Mouse (Mus musculus) stomach, postnatal 0 days (tissue): ENCODE measurements around the gene Naa38. TPM values are rescaled to one million over a fixed set of nuclear protein-coding genes. Genes with fewer than 3 reads are reported as not detected.
"Not testable (repeated sequence)": the region's sequence is repeated elsewhere in the genome, so short reads cannot be mapped to it uniquely, and the experiment has no call there.

Experiments
- ATAC-seq: fragments of 200-750 bp; cut with Nextera tagmentation; 2 replicates; pipeline ENCODE4 v1.8.0; 2017; ENCODE audit not compliant: low FRiP score, low TSS enrichment
- DNase-seq: peaks from one replicate; pipeline ENCODE4 v3.0.0-alpha.2; 2016; ENCODE audit warnings: low spot score
- H3K27ac ChIP-seq: fragments of 300-500 bp; sonication (generic); replicated peaks from 2 replicates; pipeline ENCODE4 v1.5.1; 2014; ENCODE audit warnings: mild to moderate bottlenecking, control low read depth
- H3K27me3 ChIP-seq: fragments of 300-500 bp; sonication (generic); 2 replicates; pipeline ENCODE4 v1.6.1; 2014; ENCODE audit warnings: low read length; ENCODE audit not compliant: control insufficient read depth, insufficient read depth
- H3K36me3 ChIP-seq: fragments of 300-500 bp; sonication (generic); 2 replicates; pipeline ENCODE4 v1.6.1; 2014; ENCODE audit warnings: low read length, mixed read lengths; ENCODE audit not compliant: control insufficient read depth, insufficient read depth
- H3K4me1 ChIP-seq: fragments of 300-500 bp; sonication (generic); replicated peaks from 2 replicates; pipeline ENCODE4 v1.6.1; 2014; ENCODE audit warnings: antibody characterized with exemption; ENCODE audit not compliant: control insufficient read depth, insufficient read depth
- H3K4me2 ChIP-seq: fragments of 300-500 bp; sonication (generic); replicated peaks from 2 replicates; pipeline ENCODE4 v1.6.1; 2014; ENCODE audit warnings: low read depth, mild to moderate bottlenecking, control low read depth, moderate library complexity
- H3K4me3 ChIP-seq: fragments of 300-500 bp; sonication (generic); 2 replicates; pipeline ENCODE4 v1.5.1; 2014; ENCODE audit warnings: low read depth, low read length, control low read depth
- H3K9ac ChIP-seq: fragments of 300-500 bp; sonication (generic); 2 replicates; pipeline ENCODE4 v1.6.1; 2014; ENCODE audit warnings: mild to moderate bottlenecking, low read length, control low read depth, mixed read lengths
- H3K9me3 ChIP-seq: fragments of 300-500 bp; sonication (generic); 2 replicates; pipeline ENCODE4 v1.6.1; 2016; ENCODE audit warnings: low read length; ENCODE audit not compliant: control insufficient read depth
- CTCF ChIP-seq: IDR thresholded peaks from 2 replicates; pipeline ENCODE4 v1.5.1; 2016; ENCODE audit warnings: antibody characterized with exemption, low read depth, mild to moderate bottlenecking, moderate library complexity
- EP300 ChIP-seq: optimal IDR thresholded peaks from 2 replicates; pipeline ENCODE3; 2016; ENCODE audit warnings: antibody characterized with exemption
- WGBS: fragments of 180-500 bp; shearing (Covaris S2); extraction: QIAGEN DNeasy Blood & Tissue Kit; methylation state at CpG from one replicate; pipeline ENCODE4 v1.1.7; 2014; 5-methylcytosine and 5-hydroxymethylcytosine counted together
- polyA plus RNA-seq: library from polyadenylated mRNA; unstranded; fragments of >200 nt; fragmentation: Nextera tagmentation; extraction: Ambion mirVana; gene quantifications from 2 replicates; pipeline ENCODE4 v1.2.1, GENCODE M21; 2015

The Naa38 gene
- polyA plus RNA-seq, 1 experiment from 2014 or later, result 170 TPM

GRCm38 (mm10) chr11:69389531-69390399, 5.5 kb upstream of the Naa38 start:
- TF ChIP-seq CTCF, result no peak
- no peak for TF ChIP-seq EP300
- WGBS, result 45% methylated on average over 14 of the region's 14 CpGs
- no peaks in the 10 kb centered on the region for H3K9me3 ChIP-seq
- H3K27ac ChIP-seq, result no peak overlapping the region
- peak; percentile 19 for ATAC-seq
- H3K9ac ChIP-seq, result no peak overlapping the region
- 0 out of 2 replicates have a peak, but pooled peaks cover 3% of the 10 kb centered on the region for H3K4me1 ChIP-seq
- no peak overlapping the region for H3K4me3 ChIP-seq
- no peak overlapping the region; the same call in 1 of the 2 replicates for H3K4me2 ChIP-seq
- H3K27me3 ChIP-seq, result no peaks in the 10 kb centered on the region
- no peaks in the 10 kb centered on the region for H3K36me3 ChIP-seq
- peak; percentile 33 for DNase-seq

- ATAC-seq (peak; percentile 19; the same call in 1 of the 2 replicates), DNase-seq (peak; percentile 64)
- Histone ChIP-seq H3K4me2 (no peak overlapping the region; the same call in 1 of the 2 replicates), H3K27me3 (no peaks in the 10 kb centered on the region), H3K4me1 (0 out of 2 replicates have a peak, but pooled peaks cover 3% of the 10 kb centered on the region), H3K27ac (no peak overlapping the region), H3K4me3 (no peak overlapping the region), H3K9ac (no peak overlapping the region), H3K36me3 (no peaks in the 10 kb centered on the region), H3K9me3 (no peaks in the 10 kb centered on the region)
- TF ChIP-seq EP300, result no peak
- peak; percentile 84 for TF ChIP-seq CTCF
- WGBS, result 51% methylated on average over 10 of the region's 10 CpGs
Measured at GRCm38 (mm10) chr11:69390400-69391034, 4.8 kb upstream of the Naa38 start.

GRCm38 (mm10) chr11:69394591-69395167, 608 bp upstream of the Naa38 start:
- Histone ChIP-seq H3K9ac (peak overlapping the region; percentile 68), H3K4me2 (peak overlapping the region; percentile 71), H3K27ac (peak overlapping the region; percentile 97), H3K4me3 (peak overlapping the region; percentile 65)
- under 1% methylated on average over 31 of the region's 31 CpGs for whole genome bisulfite sequencing
- peak; percentile 35 for DNase-seq
- not testable (repeated sequence) for H3K27me3 ChIP-seq, H3K9me3 ChIP-seq, ATAC-seq, H3K36me3 ChIP-seq, H3K4me1 ChIP-seq

DNA sequence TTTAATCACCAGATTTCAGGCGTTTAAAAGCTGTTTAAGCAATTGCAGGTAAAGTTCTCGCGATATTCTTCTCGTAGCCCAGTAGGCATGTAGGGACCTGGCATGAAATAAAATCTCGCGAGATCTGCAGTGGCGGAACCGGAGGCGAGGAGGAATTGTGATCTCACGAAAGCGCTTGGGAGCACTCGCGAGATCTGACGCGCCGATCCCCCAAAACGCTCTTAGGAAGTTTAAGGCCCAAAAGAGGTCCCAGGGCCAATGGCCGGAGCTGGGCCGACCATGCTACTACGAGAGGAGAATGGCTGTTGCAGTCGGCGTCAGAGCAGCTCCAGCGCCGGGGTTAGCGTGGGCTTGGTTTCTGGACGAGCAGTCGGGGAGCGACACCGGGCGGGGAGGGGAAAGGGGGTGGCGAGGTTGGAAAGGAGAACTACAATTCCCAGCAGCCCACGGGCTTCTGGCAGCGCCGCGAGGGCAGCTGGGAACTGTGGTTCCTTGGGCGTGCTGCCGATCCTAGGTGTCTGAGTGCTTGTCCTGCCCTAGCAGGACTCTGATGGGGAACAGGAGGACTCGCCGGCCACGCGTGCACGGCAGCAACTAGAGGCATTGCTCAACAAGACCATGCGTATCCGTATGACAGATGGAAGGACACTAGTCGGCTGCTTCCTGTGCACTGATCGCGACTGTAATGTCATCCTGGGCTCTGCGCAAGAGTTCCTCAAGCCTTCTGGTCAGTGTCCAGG, 517 bp downstream of the Naa38 start:
- peaks cover 8% of the 10 kb centered on the region; the same call in 1 of the 2 replicates for H3K4me1 ChIP-seq
- peak overlapping the region; percentile 65 for H3K4me3 ChIP-seq
- WGBS, result under 1% methylated on average over 48 of the region's 48 CpGs
- peaks cover 12% of the 10 kb centered on the region for H3K36me3 ChIP-seq
- H3K9me3 ChIP-seq, result no peaks in the 10 kb centered on the region
- ATAC-seq, result peak; percentile 90
- H3K4me2 ChIP-seq, result peak overlapping the region; percentile 71
- no peaks in the 10 kb centered on the region for H3K27me3 ChIP-seq
- TF ChIP-seq CTCF (no peak), EP300 (peak; percentile 100)
- peak; percentile 95 for DNase-seq
- peak overlapping the region; percentile 97 for H3K27ac ChIP-seq
- peak overlapping the region; percentile 95 for H3K9ac ChIP-seq

GRCm38 (mm10) chr11:69396772-69397171, 1.5 kb downstream of the Naa38 start:
- H3K36me3 ChIP-seq, result peaks cover 15% of the 10 kb centered on the region
- peak overlapping the region; percentile 97 for H3K27ac ChIP-seq
- H3K4me2 ChIP-seq, result peak overlapping the region; percentile 71
- H3K9me3 ChIP-seq, result no peaks in the 10 kb centered on the region
- H3K4me3 ChIP-seq, result peak overlapping the region; percentile 65; the same call in 1 of the 2 replicates
- no peak for TF ChIP-seq CTCF
- TF ChIP-seq EP300, result no peak
- H3K9ac ChIP-seq, result peak overlapping the region; percentile 95; the same call in 1 of the 2 replicates
- DNase-seq, result peak; percentile 33
- no peaks in the 10 kb centered on the region for H3K27me3 ChIP-seq
- H3K4me1 ChIP-seq, result peaks cover 8% of the 10 kb centered on the region; the same call in 1 of the 2 replicates
- no peak for ATAC-seq
- 35% methylated on average over 11 of the region's 11 CpGs for WGBS
